Mouse (Mus musculus): ENCODE measurements around the gene Susd5. TPM values are rescaled to one million over a fixed set of nuclear protein-coding genes. Genes with fewer than 3 reads are reported as not detected.
"Not testable (repeated sequence)": the region's sequence is repeated elsewhere in the genome, so short reads cannot be mapped to it uniquely, and the experiment has no call there.

The Susd5 gene
- polyA plus RNA-seq, 1 experiment from 2014 or later = not detected

DNA sequence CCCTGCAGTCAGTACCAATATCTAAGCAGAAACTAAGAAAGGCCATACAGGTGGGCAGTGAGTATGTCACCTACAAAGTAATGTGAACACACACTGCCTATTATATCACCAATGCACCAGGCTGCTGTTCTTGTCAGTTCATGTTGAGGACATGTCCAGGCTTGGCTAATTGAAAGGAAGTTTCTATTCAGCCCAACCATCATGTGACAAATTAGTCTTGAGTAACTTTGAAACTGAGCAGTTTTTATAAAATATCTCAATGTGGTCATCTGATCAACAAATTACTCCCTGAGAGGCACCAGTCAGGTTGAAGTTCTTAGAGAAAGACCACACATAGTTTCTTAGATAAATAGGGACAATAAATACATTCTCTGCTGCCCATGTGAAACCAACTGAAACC lies 65.9 kb downstream of the Susd5 start:
- not testable (repeated sequence) for H3K9ac ChIP-seq; H3K4me2 ChIP-seq; ATAC-seq; H3K4me1 ChIP-seq; H3K36me3 ChIP-seq; H3K4me3 ChIP-seq; H3K27ac ChIP-seq; H3K27me3 ChIP-seq (replicated peaks); H3K9me3 ChIP-seq (replicated peaks)

DNA sequence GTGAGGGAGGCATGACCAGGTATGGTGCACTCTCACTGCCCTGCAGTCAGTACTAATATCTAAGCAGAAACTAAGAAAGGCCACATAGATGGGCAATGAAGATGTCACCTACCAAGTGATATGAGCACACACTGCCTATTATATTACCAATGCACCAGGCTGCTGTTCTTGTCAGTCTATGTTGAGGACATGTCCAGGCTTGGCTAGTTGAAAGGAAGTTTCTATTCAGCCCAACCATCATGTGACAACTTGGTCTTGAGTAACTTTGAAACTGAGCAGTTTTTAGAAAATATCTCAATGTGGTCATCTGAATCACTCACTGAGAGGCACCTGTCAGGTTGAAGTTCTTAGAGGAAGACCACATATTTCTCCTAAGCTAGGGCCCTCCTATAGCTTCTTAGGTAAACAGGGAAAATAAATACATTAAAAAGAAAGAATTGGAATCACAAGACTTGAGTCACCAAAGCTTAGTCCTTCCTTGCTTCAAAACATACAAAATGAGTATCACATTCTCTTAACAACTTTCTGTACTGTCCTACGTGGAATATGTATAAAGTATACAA lies 72.4 kb downstream of the Susd5 start:
- H3K9me3 ChIP-seq (replicated peaks); H3K9ac ChIP-seq; H3K27me3 ChIP-seq (replicated peaks); H3K27ac ChIP-seq; H3K4me3 ChIP-seq; ATAC-seq; H3K36me3 ChIP-seq; H3K4me2 ChIP-seq; H3K4me1 ChIP-seq: not testable (repeated sequence)
- 56% methylated on average over 1 of the region's 1 CpGs for WGBS (ENCODE audit: insufficient replicate concordance)

Other genes with a start within 250 kb of the Susd5 start
- gene Ubp1, start 126.2 kb upstream of the Susd5 start, polyA plus RNA-seq (2016; fragmentation: Nextera tagmentation; extraction: Ambion mirVana) = 59.8 and 64.6 TPM in 2 replicates
- 1.1 and 1.3 TPM in 2 replicates for gene Fbxl2, start 10.9 kb upstream of the Susd5 start, polyA plus RNA-seq (2016; fragmentation: Nextera tagmentation; extraction: Ambion mirVana)